Mouse (Mus musculus): ENCODE measurements around the gene Syn3.
A peak's percentile ranks its signal among the peaks of the same experiment; 100 is the strongest.

Syn3 gene

DNA sequence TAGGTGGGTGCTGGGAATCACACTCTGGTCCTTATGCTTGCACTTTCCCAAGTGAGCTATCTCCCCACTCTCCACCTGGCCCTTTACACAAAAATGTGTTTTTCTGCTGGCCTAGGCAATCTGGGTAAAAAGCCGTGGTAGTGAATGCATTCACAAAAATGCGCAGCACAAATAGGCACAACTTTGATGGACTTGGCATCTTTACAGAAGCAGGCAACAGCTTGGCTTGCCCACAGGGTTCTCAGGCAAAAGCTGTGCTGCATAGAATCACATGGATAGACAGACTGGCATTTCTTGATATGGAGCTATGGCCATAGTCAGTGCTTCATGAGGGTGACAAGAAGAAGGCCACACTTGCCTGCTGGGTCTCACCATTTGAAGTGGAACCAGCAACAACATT, 419.9 kb downstream of the Syn3 start:
- no peak for DNase-seq

GRCm38 (mm10) chr10:86077272-86077671, 421.4 kb downstream of the Syn3 start:
- DNase-seq, result no peak

- DNase-seq, result no peak
Measured at GRCm38 (mm10) chr10:86074971-86075711, 423.6 kb downstream of the Syn3 start.

DNA sequence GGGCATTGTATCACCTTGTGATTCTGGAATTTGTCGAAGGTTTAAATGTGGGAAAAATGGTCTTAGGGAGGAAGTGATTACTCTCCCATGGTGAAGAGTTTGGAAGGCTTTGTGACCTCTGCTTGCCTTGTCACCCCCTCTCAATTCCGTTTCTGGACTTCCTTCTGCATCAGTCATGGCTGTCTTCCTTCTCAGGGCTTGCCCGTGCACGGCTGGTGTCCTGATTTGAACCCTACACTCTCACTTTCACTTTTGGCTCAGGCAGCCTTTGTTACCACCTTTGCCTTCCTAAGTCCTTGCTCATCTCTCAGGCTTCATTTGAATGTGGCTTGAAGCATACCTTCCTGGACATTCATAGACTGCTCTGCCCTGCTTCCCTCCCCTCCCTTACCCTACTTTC, 424.6 kb downstream of the Syn3 start:
- DNase-seq, result no peak

GRCm38 (mm10) chr10:86070751-86071150, 427.9 kb downstream of the Syn3 start:
- DNase-seq, result no peak

DNA sequence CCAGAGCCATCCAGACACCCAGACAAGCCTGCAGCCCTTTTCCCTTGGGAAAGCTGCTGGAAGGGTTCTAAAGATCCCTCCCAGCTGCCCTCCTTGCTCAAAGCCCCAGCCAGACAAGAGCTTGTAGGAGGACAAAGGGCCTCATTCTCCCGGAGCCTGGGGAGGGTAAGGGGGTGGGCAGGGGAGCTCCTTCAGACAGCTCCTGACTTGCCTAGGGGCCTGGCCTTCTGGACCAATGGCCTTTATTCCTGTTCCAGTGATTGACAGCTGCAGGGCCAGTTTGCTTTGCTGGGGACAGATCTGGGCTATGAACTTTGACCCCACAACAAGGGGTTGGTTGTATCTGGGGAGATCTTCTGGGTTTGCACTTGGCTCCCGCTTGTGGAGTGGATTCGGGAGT, 429.4 kb downstream of the Syn3 start:
- no peak for DNase-seq

DNA sequence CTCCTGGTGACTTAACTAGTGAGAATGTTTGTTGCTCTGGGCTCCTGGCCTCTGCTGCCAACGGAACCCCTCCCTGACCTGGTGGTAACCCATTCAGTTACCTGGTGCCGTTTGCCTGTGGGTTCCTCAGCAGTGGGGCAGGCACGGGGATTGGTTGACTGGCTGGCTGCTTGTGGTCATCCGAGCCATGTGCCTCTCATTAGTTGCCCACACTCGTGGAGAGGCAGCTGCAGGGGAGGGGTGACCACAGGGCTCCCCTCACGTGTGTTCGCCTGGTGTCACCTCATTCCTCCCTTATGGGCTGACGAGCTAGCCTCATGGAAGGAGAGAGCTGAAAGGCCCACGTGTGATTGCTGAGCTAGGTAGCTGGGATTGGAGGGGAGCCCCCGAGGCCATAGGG, 430.8 kb downstream of the Syn3 start:
- DNase-seq, result no peak

- DNase-seq, result no peak
Measured at GRCm38 (mm10) chr10:86066651-86067050, 432.0 kb downstream of the Syn3 start.

DNA sequence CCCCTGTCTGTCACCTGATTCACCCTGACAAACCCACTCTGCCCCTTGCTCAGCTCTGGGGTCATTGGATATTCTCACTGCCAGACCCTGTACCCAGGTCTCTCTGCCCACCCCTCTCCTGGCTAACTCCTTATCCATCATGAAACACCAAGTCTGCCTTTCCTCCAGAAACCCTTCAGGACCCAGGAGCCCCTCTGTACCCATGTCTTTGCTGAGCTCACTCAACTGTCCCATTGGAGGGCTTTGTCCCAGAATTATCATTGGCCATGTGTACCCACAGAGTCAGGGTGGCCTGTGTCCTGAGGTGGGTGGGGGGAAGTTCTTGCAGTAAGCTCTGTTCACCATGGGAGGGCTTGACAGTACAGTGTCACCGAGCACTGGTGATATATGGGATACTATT, 433.0 kb downstream of the Syn3 start:
- DNase-seq, result no peak

DNA sequence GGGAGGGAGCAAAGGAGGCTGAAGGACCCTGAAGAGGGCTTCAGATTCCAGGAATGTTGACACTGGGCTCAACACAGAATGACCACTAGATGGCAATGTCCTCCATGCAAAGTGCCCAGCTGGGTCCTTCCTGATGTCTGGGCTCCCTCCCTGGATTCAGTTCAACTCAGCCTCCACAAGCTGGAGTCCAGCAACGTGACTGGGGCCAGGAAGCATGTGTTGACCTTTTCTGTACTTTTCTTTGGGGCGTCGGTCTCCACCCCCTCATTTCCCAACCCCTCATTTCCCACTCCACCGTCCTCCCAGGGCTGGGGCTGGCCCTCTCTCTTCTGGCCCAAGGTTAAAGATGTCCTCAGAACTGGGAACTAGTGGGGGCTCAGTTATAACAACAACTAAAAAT, 433.8 kb downstream of the Syn3 start:
- peak; percentile 59 for DNase-seq

DNA sequence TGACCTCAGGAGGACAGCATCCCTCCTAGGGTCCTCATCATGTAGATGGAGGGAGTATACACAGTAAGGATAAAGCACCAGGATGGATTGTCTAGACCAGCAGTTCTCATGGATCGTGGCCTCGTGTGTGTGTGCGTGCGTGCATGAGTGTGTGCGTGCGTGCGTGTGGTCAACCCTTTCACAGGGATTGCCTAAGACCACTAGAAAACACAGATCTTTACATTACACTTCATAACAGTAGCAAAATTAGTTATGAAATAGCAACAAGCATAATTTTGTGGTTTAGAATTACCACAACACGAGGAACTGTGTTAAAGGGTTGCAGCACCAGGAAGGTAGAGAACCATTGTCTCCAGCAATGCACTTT, 435.7 kb downstream of the Syn3 start:
- no peak for DNase-seq

DNA sequence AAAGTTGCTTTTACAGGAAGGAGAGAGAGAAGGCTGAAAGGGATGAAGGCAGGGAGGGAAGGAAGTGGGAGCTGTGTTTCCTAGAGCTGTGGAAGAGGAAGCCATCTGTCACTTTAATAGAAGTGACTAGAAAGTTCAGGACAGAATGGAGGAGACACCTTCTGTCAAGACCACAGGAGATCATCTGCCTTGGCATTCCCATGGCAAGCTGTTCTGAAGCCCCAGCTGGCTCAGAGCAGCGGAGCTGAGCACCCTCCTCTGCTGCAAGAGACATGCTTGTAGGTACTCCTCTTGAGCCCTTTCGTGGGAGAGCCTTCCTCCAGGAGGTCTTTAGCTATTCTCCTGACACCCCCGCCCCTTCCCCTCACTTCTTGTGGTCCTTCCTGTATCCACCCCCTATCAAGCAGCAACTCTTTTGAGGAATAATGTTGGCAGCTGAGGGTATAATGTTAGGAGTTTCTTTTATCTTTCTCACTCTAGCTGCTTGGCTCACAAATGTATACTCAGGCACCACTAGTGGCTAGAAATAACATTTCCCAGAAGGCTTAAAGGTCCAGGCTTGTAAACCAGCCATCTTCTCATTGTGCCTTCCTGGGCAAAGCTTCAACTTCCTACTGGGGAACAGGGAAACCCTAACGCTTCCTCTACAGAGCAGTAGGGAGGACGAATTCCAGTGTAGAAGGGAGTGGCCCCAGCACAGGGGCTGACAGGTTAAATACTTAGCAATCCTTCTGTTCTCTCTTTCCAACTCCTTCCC, 436.3 kb downstream of the Syn3 start:
- no peak for DNase-seq

DNA sequence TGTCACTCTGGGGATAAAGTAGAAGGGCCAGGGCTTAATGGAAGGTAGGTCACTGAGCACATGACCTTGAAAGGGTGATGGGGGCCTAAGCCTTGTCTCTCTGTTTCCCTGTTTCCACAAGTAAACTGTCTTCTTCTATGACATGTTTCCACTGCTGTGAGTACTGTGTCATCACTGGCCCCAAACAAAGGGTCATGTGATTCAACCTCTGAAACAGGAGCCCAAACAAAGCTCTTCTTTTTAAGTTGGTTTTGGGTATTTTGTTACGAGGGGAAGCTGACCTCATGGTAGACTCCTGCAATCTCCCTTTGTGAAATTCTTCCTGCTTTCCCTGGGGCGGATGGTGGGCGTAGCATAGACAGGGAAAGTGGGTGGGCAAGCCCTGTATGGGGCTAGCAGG, 438.4 kb downstream of the Syn3 start:
- no peak for DNase-seq

- no peak for DNase-seq
Measured at GRCm38 (mm10) chr10:86057712-86058111, 441.0 kb downstream of the Syn3 start.

DNA sequence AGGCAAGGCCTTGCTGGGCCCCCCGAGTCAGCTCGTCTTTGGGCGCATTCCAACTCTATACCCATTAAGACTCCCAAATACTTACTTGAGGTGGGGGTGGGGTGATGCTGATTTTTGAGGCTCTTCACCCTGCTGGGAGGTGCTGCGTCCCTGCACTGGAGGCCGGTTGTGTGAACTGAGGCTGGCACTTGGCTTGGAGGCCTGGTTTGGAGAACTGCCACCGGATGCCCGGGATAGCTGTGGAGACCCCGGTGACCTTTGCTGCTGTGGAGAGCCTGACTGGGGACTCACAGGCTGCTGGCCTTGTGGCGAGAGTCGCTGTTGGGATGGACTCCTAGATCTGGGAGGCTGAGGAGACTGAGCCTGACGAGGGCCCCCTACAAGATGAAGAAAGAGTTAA, 441.4 kb downstream of the Syn3 start:
- no peak for DNase-seq

DNA sequence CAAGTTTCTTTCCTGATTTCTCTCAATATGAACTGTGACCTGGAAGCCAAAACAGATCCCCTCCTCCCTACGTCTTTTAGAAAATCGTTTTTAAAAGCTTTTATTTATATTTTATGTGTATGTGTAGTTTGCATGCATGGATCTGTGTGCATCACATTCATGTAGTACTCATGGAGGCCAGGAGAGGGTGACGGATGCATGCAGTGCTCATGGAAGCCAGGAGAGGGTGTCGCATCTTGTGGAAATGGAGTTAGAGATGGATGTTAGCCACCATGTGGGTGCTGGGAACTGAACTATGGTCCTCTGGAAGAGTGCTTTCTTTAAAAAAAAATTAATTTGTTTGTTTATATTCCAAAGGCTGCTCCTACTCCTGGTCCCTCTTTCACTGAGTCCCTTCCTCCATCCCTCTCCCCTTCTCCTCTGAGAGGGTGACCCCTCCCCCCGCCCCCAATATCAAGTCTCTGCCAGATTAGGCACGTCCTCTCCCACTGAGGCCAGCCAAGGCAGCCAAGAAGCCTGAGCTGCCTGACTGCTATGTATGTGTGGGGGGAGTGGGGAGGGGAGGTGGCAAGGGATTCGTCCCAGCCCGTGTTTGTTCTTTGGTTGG, 442.3 kb downstream of the Syn3 start:
- DNase-seq, result no peak

DNA sequence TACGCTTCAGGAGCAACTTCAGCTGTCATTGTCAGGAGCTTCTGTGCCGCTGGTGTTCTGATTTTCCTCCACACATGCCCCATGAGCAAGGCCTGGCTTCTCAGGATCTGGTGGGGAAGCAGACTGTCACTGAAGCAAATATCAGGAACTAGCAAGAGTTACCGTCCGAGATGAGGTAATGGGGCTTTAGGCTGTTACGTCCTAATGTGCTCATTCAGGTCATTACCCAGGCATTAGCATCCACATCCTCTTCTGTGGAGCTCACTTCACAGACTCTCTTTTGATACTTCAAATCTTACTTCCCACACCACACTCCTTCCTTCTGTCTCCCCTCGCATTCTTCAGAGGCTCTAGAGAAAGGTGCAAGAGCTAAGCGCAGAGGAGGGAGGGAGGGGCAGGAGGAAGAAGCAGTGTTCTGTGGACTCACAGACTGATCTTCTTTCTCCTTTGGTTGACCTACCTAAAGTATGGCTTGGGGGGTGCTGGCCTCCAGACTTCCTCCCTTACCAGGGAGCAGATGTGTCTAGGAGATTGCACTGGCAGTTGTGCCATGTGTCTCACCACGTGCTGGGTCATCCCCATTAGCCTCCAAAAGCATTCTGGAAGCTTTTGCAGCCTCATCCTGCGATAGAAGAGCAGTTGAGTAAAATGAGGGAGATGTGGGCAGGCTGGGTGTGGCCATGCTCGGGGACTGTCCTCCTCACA, 445.7 kb downstream of the Syn3 start:
- DNase-seq, result peak; percentile 46

DNA sequence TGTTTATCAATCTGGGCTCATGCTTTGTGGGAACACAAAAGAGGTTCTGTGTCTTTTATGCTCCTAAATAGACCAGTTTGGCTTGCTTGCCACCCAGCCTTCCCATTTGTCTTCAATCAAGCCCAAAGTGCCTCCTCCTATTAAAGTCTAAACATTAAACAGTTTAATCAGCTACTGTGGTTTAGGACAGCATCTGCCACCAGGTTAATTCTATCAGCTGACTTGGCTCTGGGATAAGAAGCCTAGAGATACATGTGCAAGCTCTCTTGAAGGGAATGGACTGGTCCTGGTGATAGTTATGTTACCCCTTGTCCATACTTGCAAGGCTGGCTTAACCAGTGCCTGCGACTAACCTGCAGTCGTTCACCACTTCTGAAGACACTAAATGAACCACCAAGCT, 448.2 kb downstream of the Syn3 start:
- DNase-seq, result no peak

DNA sequence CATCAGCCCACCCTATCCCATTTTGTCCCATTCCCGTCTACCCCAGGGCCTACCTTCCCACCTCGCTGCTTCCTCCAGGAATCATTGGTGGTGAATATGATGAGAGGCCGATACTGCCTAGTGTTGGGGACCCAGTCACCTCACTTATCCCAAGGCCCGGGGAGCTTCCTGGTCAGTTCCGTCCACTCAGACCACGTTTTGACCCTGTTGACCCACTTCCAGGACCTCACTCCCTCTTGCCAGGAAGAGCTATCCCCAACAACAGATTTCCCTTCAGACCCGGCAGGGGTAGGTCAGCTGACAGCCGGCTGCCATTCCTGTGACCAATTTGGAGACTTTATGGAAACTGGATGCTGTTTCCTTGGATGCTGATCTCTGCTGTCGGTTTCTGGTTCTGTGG, 450.9 kb downstream of the Syn3 start:
- no peak for DNase-seq

DNA sequence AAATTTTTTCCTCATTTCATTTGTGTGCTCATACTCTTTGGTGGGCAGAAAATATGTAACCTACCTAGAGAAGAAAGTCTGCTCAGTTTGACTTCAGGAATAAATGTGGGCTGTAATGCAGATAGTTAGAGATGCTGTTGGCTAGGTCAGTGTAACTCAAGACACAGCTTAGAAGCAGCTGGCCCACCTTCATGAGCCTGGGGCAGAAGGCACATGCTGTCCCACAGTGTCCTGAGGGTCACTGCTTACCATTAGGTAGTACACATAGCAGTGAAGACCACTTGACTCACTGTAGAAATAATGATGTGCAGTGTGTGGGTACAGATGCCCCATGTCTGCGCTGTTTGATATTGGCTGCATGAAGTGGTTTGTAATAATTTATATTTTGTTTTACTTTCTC, 452.3 kb downstream of the Syn3 start:
- DNase-seq, result peak; percentile 0

DNA sequence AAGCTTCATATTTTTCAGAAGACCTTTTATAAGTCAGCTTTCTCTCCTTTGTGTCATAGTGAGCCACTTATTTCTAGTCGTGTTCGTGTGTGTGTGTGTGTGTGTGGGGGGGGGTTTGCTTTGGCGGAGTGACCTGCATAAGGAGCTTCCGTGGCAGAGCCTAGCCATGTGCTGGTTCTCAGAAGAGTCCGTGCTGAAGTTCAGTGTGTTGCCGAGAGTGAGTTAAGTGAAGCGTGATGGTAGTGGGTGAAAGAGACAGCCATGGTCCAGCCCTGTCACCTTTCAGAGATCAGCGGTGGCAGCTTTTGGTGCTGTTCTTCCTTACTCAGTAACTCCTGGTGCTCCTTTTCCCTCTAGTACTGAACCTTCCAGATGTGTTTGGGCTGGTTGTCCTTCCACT, 454.6 kb downstream of the Syn3 start:
- DNase-seq, result no peak

DNA sequence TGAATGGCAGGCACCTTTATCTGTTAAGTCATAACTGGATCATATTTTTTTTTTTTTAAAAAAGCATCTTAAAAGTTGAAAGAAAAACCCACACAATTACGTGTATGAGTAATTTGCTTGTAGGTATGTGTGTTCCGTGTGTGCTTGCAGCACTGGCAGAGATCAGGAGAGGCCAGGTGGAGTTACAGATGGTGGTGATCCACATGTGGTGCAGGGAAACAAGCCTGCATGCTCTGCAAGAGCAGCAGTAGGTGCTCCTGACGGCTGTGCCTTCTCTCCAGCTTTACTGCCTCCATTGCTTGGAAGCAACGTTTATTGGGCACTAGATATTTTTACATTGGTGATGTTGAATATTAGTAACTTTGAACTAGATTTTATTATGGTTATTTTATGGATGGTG, 455.0 kb downstream of the Syn3 start:
- DNase-seq, result no peak

DNA sequence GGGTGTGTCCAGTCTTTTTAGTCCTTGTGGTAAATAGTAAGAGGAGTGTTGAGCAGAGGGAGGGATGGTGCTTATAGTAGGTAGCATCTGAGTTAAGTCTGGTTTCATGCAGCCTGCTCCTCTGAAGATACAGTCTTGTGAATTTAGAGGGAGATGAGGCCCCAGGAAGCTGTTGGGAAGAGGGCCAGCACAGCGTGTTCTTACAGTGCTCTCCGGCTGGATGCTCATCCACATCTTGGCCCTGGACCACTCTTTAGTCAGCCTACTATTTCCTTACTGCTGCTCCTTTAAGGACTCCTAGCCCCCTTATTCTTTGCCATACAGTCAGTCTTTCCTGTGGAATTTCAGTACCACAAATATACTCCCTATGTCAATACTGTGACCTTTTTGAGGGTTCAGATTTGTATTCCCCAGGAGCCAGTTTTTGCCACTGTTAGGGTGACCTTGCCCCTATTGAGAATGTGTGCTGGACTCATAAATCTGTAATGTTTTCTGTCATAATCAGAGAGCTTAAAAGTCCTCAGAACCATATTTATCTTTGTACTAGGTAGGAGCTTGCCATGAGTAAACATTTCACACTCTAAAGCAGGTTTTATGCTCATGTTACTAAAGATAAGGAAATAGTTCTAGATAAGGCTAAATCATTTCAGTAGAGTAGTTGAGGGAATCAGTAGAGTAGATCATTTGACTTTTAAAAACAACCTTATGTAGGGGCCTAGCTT, 464.5 kb downstream of the Syn3 start:
- no peak for DNase-seq
